Mouse (Mus musculus) lung, adult 2 months (tissue): ENCODE measurements around the gene Rnf6.

Experiments
- CTCF ChIP-seq: fragments of 200-500 bp; IDR thresholded peaks from 2 replicates; pipeline ENCODE4 v1.5.1; 2011; ENCODE audit warnings: mild to moderate bottlenecking, low read length, control low read depth; ENCODE audit not compliant: insufficient read depth
- POLR2A ChIP-seq: fragments of 200-500 bp; IDR thresholded peaks from 2 replicates; pipeline ENCODE4 v1.6.1; 2011; ENCODE audit warnings: low read depth, mild to moderate bottlenecking, control low read depth, low read length, borderline replicate concordance; ENCODE audit errors: extremely low read depth

GRCm38 (mm10) chr5:146190093-146190492 lies 31.3 kb downstream of the Rnf6 start:
- no peak for TF ChIP-seq CTCF
- no peak for TF ChIP-seq POLR2A
